Mouse (Mus musculus): ENCODE results near the gene Lrrfip2. TPM values are rescaled to one million over a fixed set of nuclear protein-coding genes. Genes with fewer than 3 reads are reported as not detected.

The Lrrfip2 gene
- total and polyA plus RNA-seq, 3 experiments, result 16.6 to 30.9 (median 25.2) TPM

- Histone ChIP-seq H3K27ac (ENCODE audit: insufficient read depth, low read depth) (no peak overlapping the region), H3K9me3 (replicated peaks; ENCODE audit: low read length) (peaks cover 12% of the 10 kb centered on the region), H3K4me3 (replicated peaks in 1 of 3; ENCODE audit: low read depth in 2 of 3, low read length in 2 of 3, poor library complexity in 1 of 3) (no peak overlapping the region), H3K9ac (ENCODE audit: insufficient read depth, low read depth) (no peak overlapping the region), H3K4me2 (ENCODE audit: insufficient read depth, low read depth, poor library complexity, severe bottlenecking) (0 out of 2 replicates have a peak overlapping the region, but pooled peaks have one; percentile 30), H3K4me1 (ENCODE audit: control insufficient read depth in 1 of 2, insufficient read depth in 2 of 2) (peaks cover 0 to 13% of the 10 kb centered on the region in 2 experiments; a peak in 2 of 4 replicates), H3K79me2 (replicated peaks; ENCODE audit: control insufficient read depth, extremely low read depth, insufficient read depth, poor library complexity, severe bottlenecking) (no peaks in the 10 kb centered on the region), H3K36me3 (replicated peaks in 1 of 2; ENCODE audit: control insufficient read depth in 1 of 2, insufficient read depth in 1 of 2, low read length in 1 of 2) (no peaks in the 10 kb centered on the region), H3K27me3 (replicated peaks) (no peaks in the 10 kb centered on the region)
- dilution Hi-C loops (cut with MboI; ENCODE audit: extremely low pct_ligation_motif_present, extremely low pct_unique_long_range_greater_than_20kb, low sequenced_read_pairs) (no loop called here), in situ Hi-C loops (cut with MboI; ENCODE audit: low pct_ligation_motif_present, low pct_unique_long_range_greater_than_20kb, low sequenced_read_pairs) (no loop called here)
- no peak for DNase-seq (ENCODE audit: extremely low read depth)
- TF ChIP-seq MAX (IDR thresholded peaks at IDR 0.05; ENCODE audit: low read length) (no peak), RAD21 (IDR thresholded peaks at IDR 0.05; ENCODE audit: low read depth, low read length) (peak; percentile 88), JUND (conservative IDR thresholded peaks at IDR 0.05; ENCODE audit: low read depth, low read length) (no peak), CHD2 (IDR thresholded peaks at IDR 0.05; ENCODE audit: low read length) (no peak), ZC3H11A (IDR thresholded peaks at IDR 0.05; ENCODE audit: low read depth, low read length) (peak; percentile 84), TBP (conservative IDR thresholded peaks at IDR 0.05; ENCODE audit: low read depth, low read length) (no peak), EP300 (IDR thresholded peaks at IDR 0.05; ENCODE audit: low read length) (no peak), CTCF (conservative IDR thresholded peaks at IDR 0.05 in 1 of 2, IDR thresholded peaks at IDR 0.05 in 1 of 2; ENCODE audit: low read depth in 2 of 2, low read length in 2 of 2) (peak; percentile 17 to 94; a peak in 2 of 4 replicates), MYC (IDR thresholded peaks at IDR 0.05; ENCODE audit: low read depth, low read length) (no peak), GABPA (IDR thresholded peaks at IDR 0.05; ENCODE audit: insufficient replicate concordance, low read depth, low read length) (no peak), ZNF384 (IDR thresholded peaks at IDR 0.05; ENCODE audit: low read depth, low read length) (no peak), MEF2A (IDR thresholded peaks at IDR 0.05; ENCODE audit: borderline replicate concordance, low read depth, low read length) (0 out of 2 replicates have a peak, but pooled peaks have one; percentile 22), SMC3 (IDR thresholded peaks at IDR 0.05; ENCODE audit: low read depth, low read length) (peak; percentile 95), NELFE (IDR thresholded peaks at IDR 0.05; ENCODE audit: low read depth, low read length) (peak; percentile 22; the same call in 1 of the 2 replicates), ELF1 (IDR thresholded peaks at IDR 0.05; ENCODE audit: low read depth, low read length) (peak; percentile 13; the same call in 1 of the 2 replicates)
These were observed 45.2 kb upstream of the Lrrfip2 start for GRCm38 (mm10) chr9:111072175-111072574.

GRCm38 (mm10) chr9:111072971-111073370 is 44.4 kb upstream of the Lrrfip2 start:
- Histone ChIP-seq H3K27me3 (replicated peaks) (no peaks in the 10 kb centered on the region), H3K4me1 (ENCODE audit: control insufficient read depth in 1 of 2, insufficient read depth in 2 of 2) (peaks cover 0 to 10% of the 10 kb centered on the region in 2 experiments; a peak in 2 of 4 replicates), H3K9me3 (replicated peaks; ENCODE audit: low read length) (peaks cover 18% of the 10 kb centered on the region), H3K27ac (ENCODE audit: insufficient read depth, low read depth) (no peak overlapping the region), H3K79me2 (replicated peaks; ENCODE audit: control insufficient read depth, extremely low read depth, insufficient read depth, poor library complexity, severe bottlenecking) (no peaks in the 10 kb centered on the region), H3K9ac (ENCODE audit: insufficient read depth, low read depth) (no peak overlapping the region), H3K36me3 (replicated peaks in 1 of 2; ENCODE audit: control insufficient read depth in 1 of 2, insufficient read depth in 1 of 2, low read length in 1 of 2) (no peaks in the 10 kb centered on the region), H3K4me2 (ENCODE audit: insufficient read depth, low read depth, poor library complexity, severe bottlenecking) (no peak overlapping the region), H3K4me3 (replicated peaks in 1 of 3; ENCODE audit: low read depth in 2 of 3, low read length in 2 of 3, poor library complexity in 1 of 3) (no peak overlapping the region)
- dilution Hi-C loops (cut with MboI; ENCODE audit: extremely low pct_ligation_motif_present, extremely low pct_unique_long_range_greater_than_20kb, low sequenced_read_pairs) (no loop called here), in situ Hi-C loops (cut with MboI; ENCODE audit: low pct_ligation_motif_present, low pct_unique_long_range_greater_than_20kb, low sequenced_read_pairs) (no loop called here)
- no peak for DNase-seq (ENCODE audit: extremely low read depth)
- TF ChIP-seq ZNF384 (IDR thresholded peaks at IDR 0.05; ENCODE audit: low read depth, low read length), result no peak
